26 mouse cellular contexts compared by ENCODE assay signal in genomic region chr16:84790595-84791165, GRCm38 (mm10). TPM values are rescaled to one million over a fixed set of nuclear protein-coding genes. Genes with fewer than 3 reads are reported as not detected.
DNase-seq lines count a peak whose midpoint lies in the region; TF ChIP-seq lines count a peak whose summit lies in the region.
"Had no signal": no experiment of that assay in that cellular context is flagged by ENCODE, and none has a peak within 500 bp of the region (broad histone marks: within the 10 kb centered on the region; RNA-seq: fewer than 3 reads in every experiment).

No protein-coding gene starts in this region.

- intact Hi-C loops in gastrocnemius, adult 2 months (cut with DNase I): no loop called here

- DNase-seq in heart, adult 11 months: peak; percentile 52
- no peak for DNase-seq in heart, adult 18-20 months
- peak; percentile 73 for DNase-seq in 3T3-L1 (ENCODE audit: low read depth, low spot score)
- peak; percentile 8 for DNase-seq in Muller cell, postnatal 12 days (ENCODE audit: inconsistent ontology term)
- DNase-seq in urinary bladder, adult 18-20 months (ENCODE audit: low spot score in 2 of 2): no peak
- DNase-seq in gastrocnemius, adult 2 months: no peak
- DNase-seq: adrenal gland, postnatal 10 days; adrenal gland, postnatal 36 days; B cell, adult 2 months; cerebellum, adult 11 months; cerebellum, adult 2 months; cerebellum, adult 9-11 months; cerebellum, postnatal 25 days; forebrain, postnatal 0 days; gastrocnemius, postnatal 10 days; gastrocnemius, postnatal 36 days; heart, postnatal 10 days; heart, postnatal 36 days had no signal

- no peak overlapping the region for H3K4me3 ChIP-seq in gastrocnemius, adult 2 months
- H3K4me3 ChIP-seq: embryonic facial prominence, embryonic 12.5 days; embryonic facial prominence, embryonic 15.5 days; heart, embryonic 12.5 days; heart, embryonic 15.5 days; hindbrain, embryonic 10.5 days; hindbrain, embryonic 13.5 days had no signal

- TF ChIP-seq CTCF in gastrocnemius, adult 2 months (IDR thresholded peaks at IDR 0.05): no peak

- H3K27ac ChIP-seq in gastrocnemius, adult 2 months: no peak overlapping the region
- H3K27ac ChIP-seq: embryonic facial prominence, embryonic 12.5 days; embryonic facial prominence, embryonic 15.5 days; heart, embryonic 15.5 days; hindbrain, embryonic 10.5 days; hindbrain, embryonic 13.5 days; hindbrain, postnatal 0 days had no signal

RNA-seq across cellular contexts. Expression of gene Jam2, which starts 16.8 kb away (rescaled TPM):
- 10 to 100 TPM; 85.1 to 92.0 TPM for total RNA-seq in heart, adult 18-20 months (2021)
- 10 to 100 TPM; 13.6 to 24.9 TPM for total RNA-seq in gastrocnemius, adult 2 months (2021)
- total RNA-seq: granulocyte monocyte progenitor cell, adult 5-6 weeks had no signal

RNA-seq across cellular contexts. Expression of gene Gabpa, which starts 44.0 kb away (rescaled TPM):
- total RNA-seq in heart, adult 18-20 months (2021): 10 to 100 TPM; 43.4 to 44.6 TPM
- total RNA-seq in gastrocnemius, adult 2 months (2021): 10 to 100 TPM; 23.6 to 34.1 TPM

RNA-seq across cellular contexts. Expression of gene Atp5j, which starts 44.7 kb away (rescaled TPM):
- 1,000 to 10,000 TPM; 1,761 to 1,766 TPM for total RNA-seq in heart, adult 18-20 months (2021)
- total RNA-seq in gastrocnemius, adult 2 months (2021): 1,000 to 10,000 TPM; 1,011 to 1,386 TPM

RNA-seq across cellular contexts. Expression of gene Mrpl39, which starts 55.1 kb away (rescaled TPM):
- 10 to 100 TPM; 40.3 to 42.9 TPM for total RNA-seq in heart, adult 18-20 months (2021)
- 10 to 100 TPM; 13.4 to 19.5 TPM for total RNA-seq in gastrocnemius, adult 2 months (2021)

Comparison
In these comparisons a context has a peak if more than half of its experiments do, and no peak if none do; other contexts are left out.
1. DNase-seq: peak in heart, adult 11 months (single experiment), 3T3-L1 (single experiment) and Muller cell, postnatal 12 days (single experiment); none in heart, adult 18-20 months (0 of 2), urinary bladder, adult 18-20 months (0 of 2) and gastrocnemius, adult 2 months (single experiment).